Mouse (Mus musculus) R1 (cell line): Measurements from ENCODE around the gene Clcn7.

Experiments used
- DNase-seq: peaks from one replicate; pipeline ENCODE4 v3.0.0-alpha.2; 2018; ENCODE audit warnings: low read depth, low spot score

Clcn7 gene

GRCm38 (mm10) chr17:25127079-25127478 lies 6.1 kb upstream of the Clcn7 start:
- DNase-seq, result peak; percentile 54

- no peak for DNase-seq
Observed at GRCm38 (mm10) chr17:25127681-25128080, 5.5 kb upstream of the Clcn7 start.

- no peak for DNase-seq
Observed at GRCm38 (mm10) chr17:25130060-25130459, 3.1 kb upstream of the Clcn7 start.

- no peak for DNase-seq
Observed at GRCm38 (mm10) chr17:25135622-25136021, 2.4 kb downstream of the Clcn7 start.

- DNase-seq, result no peak
Observed at GRCm38 (mm10) chr17:25138803-25139202, 5.6 kb downstream of the Clcn7 start.

GRCm38 (mm10) chr17:25139960-25140359 lies 6.8 kb downstream of the Clcn7 start:
- DNase-seq, result peak; percentile 80

GRCm38 (mm10) chr17:25162161-25162560 lies 29.0 kb downstream of the Clcn7 start, which contains the start of gene Ccdc154:
Gene Ccdc154, plus strand, starts transcription at chr17:25162461.
- no peak for DNase-seq

- no peak for DNase-seq
Observed at GRCm38 (mm10) chr17:25163387-25163786, 30.2 kb downstream of the Clcn7 start.

- no peak for DNase-seq
Observed at GRCm38 (mm10) chr17:25164770-25165169, 31.6 kb downstream of the Clcn7 start.

GRCm38 (mm10) chr17:25165970-25166671 lies 32.9 kb downstream of the Clcn7 start:
- peak; percentile 71 for DNase-seq

- DNase-seq, result no peak
Observed at GRCm38 (mm10) chr17:25169706-25170105, 36.5 kb downstream of the Clcn7 start.

GRCm38 (mm10) chr17:25172558-25172957 lies 39.4 kb downstream of the Clcn7 start:
- DNase-seq, result no peak

- DNase-seq, result no peak
Observed at GRCm38 (mm10) chr17:25175411-25175810, 42.2 kb downstream of the Clcn7 start, which contains the start of gene Gm38655. Gene Gm38655, minus strand, starts transcription at chr17:25175471.

- DNase-seq, result no peak
Observed at GRCm38 (mm10) chr17:25183232-25183631, 50.0 kb downstream of the Clcn7 start.

GRCm38 (mm10) chr17:25184129-25184691 lies 51.0 kb downstream of the Clcn7 start, which contains the start of gene BC003965:
Gene BC003965, plus strand, starts transcription at chr17:25184554.
- peak; percentile 99 for DNase-seq

GRCm38 (mm10) chr17:25184961-25185360 lies 51.8 kb downstream of the Clcn7 start:
- DNase-seq, result no peak

GRCm38 (mm10) chr17:25187784-25188149 lies 54.6 kb downstream of the Clcn7 start:
- DNase-seq, result no peak

GRCm38 (mm10) chr17:25188150-25189031 lies 55.2 kb downstream of the Clcn7 start, which contains the start of gene Unkl:
Gene Unkl, plus strand, starts transcription at chr17:25188397.
- DNase-seq, result peak; percentile 70

- no peak for DNase-seq
Observed at GRCm38 (mm10) chr17:25189091-25189490, 55.9 kb downstream of the Clcn7 start.

GRCm38 (mm10) chr17:25202401-25202800 lies 69.2 kb downstream of the Clcn7 start:
- peak; percentile 92 for DNase-seq

GRCm38 (mm10) chr17:25210006-25210405 lies 76.8 kb downstream of the Clcn7 start:
- no peak for DNase-seq
